Mouse (Mus musculus) lung, postnatal 36 days (tissue): ENCODE data around the gene Dtx4.
"Not testable (repeated sequence)": the region's sequence is repeated elsewhere in the genome, so short reads cannot be mapped to it uniquely, and the experiment has no call there.

Experiments
- DNase-seq: peaks from one replicate; pipeline ENCODE4 v3.0.0; 2022; ENCODE audit warnings: mixed read lengths

Gene Dtx4

DNA sequence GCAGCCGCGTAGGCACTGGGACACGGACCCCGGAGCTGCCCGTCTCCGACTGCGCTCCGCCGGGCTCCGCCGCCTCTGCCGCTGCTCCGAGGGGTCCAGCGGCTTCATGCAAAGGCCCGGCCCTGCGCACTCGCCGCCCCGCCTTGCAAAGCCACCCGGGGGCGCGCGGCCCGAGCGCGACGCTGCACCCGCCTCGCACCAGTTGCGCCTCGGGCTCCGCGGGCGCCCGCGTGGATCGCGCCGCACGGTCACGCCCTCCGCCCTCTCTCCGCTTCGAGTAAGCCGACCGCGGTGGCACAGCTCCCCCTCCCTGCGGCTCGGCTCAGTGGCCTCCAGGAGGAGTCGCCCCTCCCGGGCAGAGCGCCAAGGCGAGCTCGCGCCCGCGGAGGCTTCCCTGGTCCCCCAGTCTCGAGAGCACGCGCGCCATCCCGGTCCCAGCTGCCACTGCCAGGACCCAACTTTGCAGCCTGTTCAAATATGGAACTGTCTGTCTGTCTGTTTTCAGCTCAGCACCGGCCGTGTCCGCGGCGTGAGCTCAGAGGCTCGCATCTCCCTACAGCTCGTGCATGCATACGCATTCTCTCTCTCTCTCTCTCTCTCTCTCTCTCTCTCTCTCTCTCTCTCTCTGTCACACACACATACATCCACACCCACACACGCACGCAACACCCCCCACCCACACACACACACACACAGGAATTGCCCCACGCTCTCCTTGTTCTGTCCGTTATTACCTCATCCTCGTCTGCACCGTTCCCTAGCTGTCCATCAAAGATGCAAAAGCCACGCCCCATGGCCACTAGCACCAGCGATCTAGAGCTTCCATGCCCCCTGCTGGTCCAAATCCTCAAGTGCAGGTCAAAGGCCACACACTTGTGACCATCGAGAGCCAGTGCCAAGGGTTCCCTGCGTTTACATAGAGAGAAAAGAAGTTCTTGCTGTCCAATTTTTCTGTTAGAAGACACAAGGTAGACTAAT is at the start of gene Dtx4:
Gene Dtx4 (minus strand): TSS at position 85 of the 978 bp plus-strand sequence.
- DNase-seq: peak; percentile 99

DNA sequence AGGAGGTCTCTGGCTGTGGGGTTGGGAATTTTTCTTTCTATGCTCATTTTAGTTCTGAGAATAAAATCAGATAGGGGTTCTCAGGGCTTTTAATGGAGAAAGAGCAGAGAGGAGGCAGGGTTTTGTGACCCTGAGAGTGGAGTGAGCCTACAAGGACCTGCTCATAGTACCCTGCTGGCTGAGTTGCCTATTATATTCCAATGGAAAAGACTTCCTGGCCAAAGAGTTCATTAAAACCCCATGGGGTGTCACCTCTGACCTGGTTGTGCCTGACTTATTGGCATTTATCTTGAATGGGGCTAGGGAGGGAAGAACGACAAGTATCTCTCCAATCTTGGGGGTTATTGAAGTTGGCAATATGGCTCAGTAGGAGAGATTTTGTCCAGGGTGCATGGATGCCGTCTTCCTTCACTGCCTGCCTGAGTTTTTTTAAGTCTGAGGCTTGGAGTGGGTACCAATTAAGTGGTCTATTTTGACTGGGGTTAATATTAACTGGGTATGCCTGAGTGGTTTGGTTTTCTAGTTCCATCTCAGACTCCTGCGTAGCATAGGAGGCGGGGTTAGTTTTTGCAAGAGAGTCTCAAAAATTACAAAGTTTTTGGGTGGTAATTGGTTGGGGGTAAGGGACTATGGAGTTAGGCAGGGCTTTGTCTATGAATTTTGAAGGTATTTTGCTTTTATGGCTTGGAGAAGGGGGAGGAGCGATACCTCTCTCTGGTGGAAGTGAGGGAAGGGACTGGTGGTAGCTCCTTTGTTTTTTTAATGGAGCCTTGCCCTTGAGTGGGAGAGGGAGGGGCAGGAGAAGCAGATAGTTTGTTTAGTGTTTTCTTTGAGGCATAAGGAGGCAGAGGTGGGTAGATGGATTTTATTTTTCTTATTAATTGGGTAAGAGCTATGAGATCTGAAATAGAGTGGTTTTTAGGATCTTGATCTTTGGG is 49.0 kb upstream of the Dtx4 start:
- no peak for DNase-seq

DNA sequence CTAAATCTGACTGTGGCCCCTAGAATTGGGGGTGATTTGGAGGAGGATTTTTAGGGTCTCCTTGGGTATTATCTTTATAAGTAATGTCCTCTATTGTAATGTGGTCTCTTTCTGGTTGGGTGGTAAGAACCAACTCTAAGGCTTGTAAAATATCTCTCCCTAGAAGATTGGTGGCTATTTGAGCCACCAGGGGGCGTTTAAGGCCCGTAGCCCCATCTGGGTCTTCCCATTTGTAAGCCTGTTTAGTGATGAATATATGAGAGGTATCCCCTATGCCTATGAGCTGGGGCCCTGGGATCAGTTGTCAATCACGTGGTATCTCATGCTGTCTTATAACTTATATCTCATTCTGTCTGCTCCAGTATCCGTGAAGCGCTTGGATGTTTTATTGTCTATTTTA is 47.9 kb upstream of the Dtx4 start:
- peak; percentile 65 for DNase-seq

DNA sequence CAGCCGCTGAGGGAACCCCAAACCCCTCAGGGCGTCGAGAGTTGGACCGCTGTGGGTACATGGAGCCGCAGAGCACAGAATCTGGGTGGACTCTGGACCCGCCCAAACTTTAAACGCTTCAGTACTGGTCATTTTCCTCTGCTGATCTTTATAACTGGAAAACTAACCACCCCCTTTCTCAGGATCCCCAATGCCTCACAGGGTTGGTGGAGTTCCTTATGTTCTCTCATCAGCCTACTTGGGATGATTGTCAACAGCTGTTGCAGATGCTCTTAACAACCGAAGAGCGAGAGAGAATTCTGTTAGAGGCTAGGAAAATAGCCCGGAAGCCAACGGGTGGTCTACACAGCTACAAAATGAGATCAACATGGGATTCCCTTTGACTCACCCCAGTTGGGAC is 44.2 kb upstream of the Dtx4 start, which contains the start of gene Fam111a:
Gene Fam111a (plus strand): TSS at position 301 of the 400 bp plus-strand sequence.
- DNase-seq: not testable (repeated sequence)

DNA sequence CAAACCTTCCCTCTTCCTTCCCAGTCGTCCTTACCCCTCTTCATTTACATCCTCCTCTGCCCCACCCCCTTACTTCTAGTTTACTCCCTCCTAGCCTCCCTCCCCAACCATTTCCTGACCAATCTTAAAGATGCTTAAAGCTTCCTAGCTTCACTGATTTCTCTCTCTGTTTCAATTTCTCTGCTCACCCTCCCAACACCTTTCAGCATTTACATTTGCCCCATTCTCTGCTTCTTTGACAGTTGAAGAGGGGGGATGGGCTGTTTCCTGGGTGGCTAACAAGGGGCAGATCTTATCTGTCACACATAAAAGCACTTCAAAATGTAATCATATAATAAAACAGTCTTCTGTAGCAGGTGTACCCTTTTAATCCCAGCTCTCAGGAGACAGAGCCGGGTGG is 40.4 kb upstream of the Dtx4 start:
- DNase-seq: peak; percentile 26

DNA sequence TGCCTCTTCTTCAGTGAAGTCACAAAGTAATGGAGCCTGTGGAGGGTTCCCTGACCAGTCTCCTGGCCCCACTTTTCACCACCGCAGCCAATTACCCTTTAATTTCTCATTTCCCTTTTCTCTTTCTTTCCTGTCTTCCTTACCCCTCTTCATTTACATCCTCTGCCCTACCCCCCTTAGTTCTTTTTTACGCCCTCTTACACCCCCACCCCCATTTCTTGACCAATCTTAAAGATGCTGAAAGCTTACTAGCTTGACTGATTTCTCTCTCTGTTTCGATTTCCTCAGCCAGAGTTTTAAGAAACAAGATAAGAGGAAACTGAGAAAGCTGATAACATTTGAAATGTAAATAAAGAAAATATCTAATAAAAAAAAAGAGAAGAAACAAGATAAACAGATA is 39.5 kb upstream of the Dtx4 start:
- no peak for DNase-seq

DNA sequence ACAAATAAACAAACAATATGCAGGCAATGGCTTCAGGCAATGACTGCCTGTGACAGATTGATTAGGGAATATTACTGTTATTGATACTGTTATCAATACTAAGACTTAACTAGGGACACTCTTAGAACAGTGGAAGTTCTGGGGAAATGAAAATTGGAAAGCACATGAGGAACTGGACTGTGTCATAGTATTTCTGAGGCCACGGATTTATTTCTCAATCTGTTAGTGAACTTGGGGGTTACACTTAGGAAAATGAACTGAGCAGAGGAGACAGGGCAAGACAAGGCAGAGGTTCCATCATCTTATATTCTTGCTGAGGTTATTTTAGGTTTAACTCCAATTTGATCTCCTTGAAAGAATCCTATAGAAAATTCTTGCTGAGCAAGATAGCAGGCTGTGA is 38.7 kb upstream of the Dtx4 start:
- no peak for DNase-seq

DNA sequence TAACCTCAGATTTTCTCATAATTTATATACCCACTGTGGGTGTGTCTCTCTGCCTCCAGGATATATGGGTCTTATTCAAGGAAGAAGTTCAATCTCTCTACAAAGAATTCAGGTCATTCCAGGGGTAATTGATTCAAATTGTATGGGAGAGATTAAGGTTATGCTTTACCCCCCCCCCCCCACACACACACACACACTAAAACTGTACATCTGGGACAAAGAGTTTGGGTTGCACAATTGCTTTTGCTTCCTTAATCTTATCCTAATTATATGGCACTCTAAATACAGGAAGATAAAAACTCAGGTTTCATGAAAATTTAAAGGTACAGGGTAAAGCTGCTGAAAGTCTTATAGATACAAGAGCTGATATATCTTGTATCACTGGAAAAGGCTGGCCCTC is 35.9 kb upstream of the Dtx4 start:
- no peak for DNase-seq

DNA sequence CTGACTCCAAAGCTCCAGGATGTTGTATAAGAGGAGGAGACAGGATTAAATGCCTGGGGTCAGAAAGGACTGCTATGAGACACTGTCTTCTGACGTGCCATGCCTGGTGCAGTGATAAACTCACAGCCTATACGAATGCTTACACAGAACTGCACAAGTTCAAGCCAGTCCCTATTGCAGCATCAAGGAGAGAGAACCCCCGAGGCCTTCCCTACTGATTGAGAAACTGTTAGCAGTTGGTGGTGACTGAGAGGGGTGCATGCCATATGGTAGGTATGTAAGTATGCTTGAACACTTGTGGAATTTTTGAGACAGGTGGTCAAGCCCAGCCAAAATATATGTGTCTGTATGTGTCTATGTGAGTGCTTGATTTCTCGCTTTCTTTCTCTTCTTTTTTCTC is 22.1 kb upstream of the Dtx4 start:
- DNase-seq: no peak

DNA sequence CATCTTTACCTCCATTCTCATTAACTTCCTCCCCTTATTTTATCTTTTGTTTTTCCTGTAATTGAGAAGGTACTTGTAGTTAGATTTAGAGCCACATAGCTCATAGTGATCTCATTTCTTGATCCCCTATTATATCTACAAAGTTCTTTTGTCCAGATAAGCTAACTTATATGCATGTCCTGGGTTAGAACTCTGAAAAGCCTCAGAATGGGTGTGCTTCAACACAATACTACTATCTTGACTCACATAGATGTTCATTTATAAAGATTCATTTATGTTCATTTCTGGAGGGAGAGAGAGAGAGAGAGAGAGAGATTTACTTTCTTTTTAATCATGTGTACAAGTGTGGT is 17.3 kb upstream of the Dtx4 start:
- DNase-seq: no peak

DNA sequence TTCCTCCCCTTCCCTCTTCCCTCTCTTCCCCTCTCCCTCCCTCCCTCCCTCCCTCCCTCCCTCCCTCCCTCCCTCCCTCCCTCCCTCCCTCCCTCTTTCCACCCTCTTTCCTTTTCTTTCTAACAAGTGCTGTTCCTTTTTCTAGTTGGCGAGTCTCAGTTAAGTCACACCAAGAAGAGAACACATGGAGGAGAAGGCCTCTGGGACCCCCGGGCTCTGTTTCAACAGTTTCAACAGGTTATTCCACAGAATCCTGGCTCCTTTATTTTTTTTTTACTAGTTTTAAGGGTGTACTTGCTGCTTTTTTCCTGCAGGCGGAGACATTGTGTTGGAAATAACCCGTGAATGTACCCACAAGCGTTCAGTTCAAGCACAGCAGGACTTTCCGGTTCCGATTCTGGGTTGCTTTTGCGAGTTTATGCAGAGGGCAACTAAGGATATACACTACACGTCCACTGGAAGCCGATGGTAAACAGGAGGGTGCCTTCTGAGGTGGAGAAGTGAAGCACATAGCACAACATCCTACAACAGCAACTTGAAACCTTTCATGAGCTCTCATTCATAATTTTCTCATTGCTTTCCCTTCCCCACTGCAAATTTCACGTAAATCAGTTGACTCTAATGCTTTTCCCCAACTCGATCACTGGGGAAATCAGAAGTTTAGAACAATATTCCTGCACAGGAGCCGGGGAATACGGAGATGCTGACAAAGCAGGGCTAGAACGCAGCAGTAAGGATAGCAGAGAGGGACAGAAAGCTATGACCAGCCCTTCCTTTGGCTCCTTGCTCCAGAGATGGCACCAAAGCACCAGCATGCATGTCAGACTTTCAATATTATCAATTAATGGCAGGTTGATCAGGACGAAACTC is 16.7 kb upstream of the Dtx4 start:
- peak; percentile 77 for DNase-seq

DNA sequence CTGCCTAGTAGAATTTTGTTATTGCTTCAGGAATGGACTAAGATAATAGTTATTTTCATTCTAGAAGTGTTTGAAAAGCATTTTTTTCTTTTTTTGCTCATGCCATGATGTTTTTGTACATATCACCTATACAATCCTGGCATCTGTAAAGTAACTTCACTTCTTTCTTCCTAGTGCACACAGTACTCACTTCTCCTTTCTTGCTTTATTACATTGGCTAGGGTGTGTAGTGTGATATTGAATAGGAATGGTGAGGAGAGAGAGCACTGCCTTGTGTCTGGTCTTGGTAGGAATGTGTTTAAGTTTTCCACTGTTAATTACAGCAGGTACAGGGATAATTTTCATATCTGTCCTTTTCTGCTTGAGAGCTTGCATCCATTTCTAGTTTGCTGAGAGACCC is 13.4 kb upstream of the Dtx4 start:
- DNase-seq: no peak

DNA sequence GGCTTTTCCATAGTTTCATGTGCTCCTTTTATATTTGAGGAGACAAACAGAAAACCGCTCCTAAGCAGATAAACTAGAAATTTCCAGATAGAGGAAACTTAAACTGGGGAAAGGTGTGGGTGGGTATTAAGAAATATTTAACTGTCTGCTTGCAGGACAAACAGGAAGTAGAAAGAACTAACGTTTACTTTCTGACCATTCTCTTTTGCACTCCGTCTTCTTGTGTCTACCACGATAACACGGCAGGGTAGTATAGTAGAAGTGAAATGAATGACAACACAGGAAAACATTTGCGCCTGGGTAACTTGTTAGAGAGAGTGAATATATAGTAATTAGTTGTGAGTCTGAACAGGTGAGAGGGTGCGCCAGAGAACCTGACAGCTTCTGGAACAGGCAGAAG is 1.5 kb upstream of the Dtx4 start:
- DNase-seq: no peak

DNA sequence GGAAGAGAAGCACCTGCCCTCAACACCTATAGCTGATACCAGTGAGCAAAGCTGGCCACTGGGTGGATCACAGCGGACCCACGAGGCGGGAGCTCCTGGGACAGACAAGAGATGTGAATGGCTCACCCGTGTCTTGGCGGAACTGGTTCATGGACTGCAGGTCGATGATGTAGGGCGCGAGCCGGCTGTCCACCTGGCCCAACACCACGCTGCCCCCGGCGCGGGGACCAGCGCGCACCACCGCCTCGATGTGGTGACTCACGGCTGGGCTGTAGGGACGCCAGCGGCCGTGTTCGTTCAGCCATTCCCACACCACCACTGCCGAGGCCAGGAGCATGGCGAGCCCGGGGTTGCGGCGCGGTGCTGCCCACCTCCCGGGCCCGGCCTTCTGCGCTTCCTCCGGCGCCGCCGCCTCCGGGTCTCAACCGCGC is 358 bp downstream of the Dtx4 start:
- peak; percentile 37 for DNase-seq

DNA sequence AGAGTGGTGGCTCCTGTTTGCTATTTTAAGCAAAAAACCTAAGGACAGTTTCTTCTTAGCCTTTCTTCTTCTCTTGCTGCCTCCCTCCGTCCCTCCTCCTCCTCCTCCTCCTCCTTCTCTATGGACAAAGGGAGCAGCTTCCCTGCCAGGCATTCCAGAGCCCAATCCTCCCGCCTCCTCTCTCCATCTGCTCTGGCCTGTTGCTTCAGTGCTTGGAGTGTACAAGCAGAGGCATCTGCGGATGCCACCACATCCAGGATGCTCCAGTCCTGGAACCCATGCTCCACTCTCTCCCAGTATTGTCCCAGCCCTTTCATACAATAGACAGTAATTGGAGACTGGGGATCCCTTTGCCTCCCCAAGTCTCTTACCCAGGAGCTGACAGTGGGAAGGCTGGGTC is 1.1 kb downstream of the Dtx4 start:
- DNase-seq: peak; percentile 48

DNA sequence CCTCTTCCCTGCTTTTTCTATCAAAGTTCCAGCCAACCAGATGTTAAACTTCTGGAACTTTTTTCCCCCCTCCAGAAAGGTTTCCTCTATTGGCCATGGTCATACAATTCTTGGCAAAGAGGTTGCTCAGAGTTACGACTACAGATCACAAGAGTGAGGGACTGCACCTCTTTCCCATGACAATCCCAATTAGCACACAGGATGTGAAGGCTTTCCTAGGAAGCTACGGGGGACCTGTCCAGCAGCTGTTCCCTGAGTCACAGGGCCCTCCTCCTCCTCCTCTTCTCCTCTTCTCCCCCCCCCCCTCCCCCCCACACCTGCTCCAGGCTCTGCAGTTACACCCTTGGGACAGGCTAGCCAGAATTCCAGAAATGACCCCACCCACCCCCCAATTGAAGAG is 1.8 kb downstream of the Dtx4 start:
- no peak for DNase-seq

DNA sequence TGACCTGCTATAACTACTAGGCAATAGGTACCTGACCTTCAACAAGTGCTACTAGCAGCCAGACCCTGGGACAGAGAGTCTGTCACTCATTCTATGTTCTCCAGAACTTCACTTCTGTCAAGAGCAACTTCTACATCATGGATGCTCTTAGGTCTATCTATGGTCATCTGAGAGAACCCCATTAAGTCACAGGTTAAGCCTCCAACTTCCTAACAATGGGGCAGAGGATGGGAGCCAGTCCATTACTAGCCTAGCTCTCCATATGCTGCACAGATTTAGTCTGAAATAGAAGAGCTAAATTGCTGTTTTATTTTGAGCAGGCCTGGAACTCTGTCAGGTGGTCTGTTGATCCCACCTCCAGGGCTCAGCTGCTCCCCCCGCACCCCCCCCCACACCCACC is 2.3 kb downstream of the Dtx4 start:
- no peak for DNase-seq

DNA sequence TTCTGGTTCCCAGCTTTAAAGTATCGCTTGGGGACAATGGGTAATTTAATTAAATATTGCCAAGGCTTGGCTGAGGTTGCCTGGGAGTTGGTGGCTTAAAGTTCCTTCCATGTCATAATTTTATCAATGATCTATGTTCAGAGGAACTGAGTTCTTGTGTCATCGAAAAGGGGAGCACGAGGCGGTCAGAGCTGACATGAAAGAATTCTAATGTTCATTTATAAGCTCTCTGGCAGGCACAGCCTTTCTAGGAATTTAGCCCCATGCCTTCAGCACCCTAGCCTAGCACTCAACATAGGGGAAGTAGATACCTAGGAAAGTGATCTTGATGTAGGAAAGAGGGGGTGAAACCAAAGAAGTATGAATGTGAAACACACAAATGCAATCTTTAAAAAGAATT is 2.9 kb downstream of the Dtx4 start:
- DNase-seq: no peak

DNA sequence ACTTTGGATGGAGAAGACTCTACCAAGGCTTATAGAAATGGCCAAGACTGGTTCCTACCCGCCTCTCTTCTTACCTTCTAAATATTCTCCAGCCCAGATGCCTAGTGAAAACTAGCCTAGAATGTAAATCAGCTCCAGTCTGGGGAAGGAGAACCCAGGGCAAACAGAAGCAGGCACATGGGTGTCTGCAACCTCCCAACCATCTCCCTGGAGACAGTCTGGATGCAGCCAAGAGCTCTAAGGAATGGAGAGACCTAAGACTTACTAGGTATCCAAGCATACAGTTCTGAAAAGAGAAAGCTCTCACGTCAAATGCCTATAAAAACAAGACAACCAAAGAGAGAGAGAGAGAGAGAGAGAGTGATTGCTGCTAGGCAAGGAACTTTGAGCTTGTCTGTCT is 3.3 kb downstream of the Dtx4 start:
- no peak for DNase-seq

DNA sequence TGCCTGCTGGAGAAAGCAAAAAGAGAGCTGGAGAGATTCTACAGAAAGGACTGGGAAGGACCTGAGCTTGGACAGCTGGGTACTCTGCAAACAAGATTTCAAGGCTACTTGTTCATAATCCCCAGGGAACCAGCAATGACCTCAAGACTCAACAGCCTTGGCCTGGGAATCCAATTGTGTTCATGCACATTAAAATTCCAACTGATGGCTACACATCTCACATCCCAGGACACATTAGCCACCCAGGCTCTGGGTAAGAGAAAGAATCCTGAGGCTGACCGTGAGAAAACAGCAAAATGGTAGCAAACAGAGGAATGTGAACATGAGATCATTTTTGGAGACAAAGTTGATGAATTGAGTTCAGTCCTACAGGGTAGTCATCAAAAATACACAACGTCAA is 5.0 kb downstream of the Dtx4 start:
- no peak for DNase-seq

DNA sequence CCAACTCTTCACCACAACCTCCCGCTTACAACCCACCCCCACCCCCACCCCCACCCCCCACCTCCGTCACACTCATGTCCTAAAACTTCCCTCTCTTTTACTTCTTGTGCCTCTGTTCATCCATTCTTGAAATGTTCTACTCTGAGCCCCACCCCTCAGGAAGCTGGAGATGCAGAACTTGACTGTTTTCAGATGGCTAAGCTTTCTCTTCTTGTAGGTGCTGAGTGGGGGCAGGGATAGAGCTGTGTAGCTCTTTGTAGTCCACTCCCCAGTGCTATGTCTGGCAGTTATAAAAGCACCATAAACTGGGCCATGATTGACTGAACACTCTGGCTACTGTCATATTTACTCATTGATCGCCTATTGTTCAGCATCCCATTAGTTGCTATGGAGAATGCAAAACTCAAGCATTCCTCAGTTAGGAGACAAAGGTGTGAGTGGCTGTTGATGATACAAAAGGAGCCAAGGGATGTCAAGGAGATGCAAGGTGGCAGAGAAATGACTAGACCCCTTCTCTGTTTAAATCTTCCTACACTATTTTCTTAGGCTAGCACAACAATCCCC is 6.2 kb downstream of the Dtx4 start:
- DNase-seq: no peak

DNA sequence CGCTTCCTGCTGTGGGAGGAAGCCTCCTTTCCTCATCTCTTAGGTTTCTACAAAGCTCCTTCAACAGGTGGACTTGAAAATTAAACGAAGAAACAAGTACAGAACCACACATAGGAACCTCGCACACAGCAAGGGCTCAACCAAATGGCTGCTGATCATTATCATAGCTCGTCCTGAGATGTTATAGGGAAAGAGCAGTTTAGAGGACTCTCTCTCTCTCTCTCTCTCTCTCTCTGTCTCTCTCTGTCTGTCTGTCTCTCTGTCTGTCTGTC is 7.1 kb downstream of the Dtx4 start:
- DNase-seq: no peak
